Mouse (Mus musculus): ENCODE data around the gene Pklr.

DNA sequence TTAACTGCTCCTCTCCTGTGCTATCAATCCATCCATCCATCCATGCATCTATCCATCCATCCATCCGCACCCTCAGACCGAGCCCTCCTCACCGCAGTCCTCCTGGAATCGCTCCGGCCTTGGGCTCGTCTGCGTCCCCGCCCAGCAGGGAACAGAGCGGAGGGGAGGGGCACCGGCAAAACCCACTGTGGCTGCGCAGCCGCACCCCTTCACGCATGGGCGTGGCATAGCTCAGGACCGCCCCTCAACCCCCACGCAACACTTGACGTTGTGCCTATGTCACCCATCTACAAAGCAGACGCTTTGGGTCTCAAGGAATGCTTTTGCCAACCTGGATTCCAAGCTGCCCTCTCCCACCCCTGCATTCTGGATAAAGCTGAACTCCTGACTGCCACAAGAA, 42.8 kb upstream of the Pklr start, which contains the start of gene Rusc1:
- TF ChIP-seq CTCF (conservative IDR thresholded peaks at IDR 0.05; ENCODE audit: insufficient read depth, insufficient read length, low read depth, low read length): no peak
- no peak for TF ChIP-seq POLR2A (IDR thresholded peaks at IDR 0.05; ENCODE audit: low read depth, low read length)

All from kidney, adult 2 months (tissue).